Mouse (Mus musculus) liver, embryonic 14.5 days (tissue): ENCODE data around the gene Zer1. TPM values are rescaled to one million over a fixed set of nuclear protein-coding genes. Genes with fewer than 3 reads are reported as not detected.
"Not testable (repeated sequence)": the region's sequence is repeated elsewhere in the genome, so short reads cannot be mapped to it uniquely, and the experiment has no call there.

Source experiments
- ATAC-seq: fragments of 200-750 bp; cut with Nextera tagmentation; 2 replicates; pipeline ENCODE4 v1.8.0; 2017; ENCODE audit warnings: moderate number of reproducible peaks, mild to moderate bottlenecking, moderate library complexity; ENCODE audit not compliant: insufficient read depth
- DNase-seq, 3 experiments: peaks; one replicate each; pipeline ENCODE4 v3.0.0-alpha.2; 2012 to 2013; ENCODE audit warnings: low read depth in 3 of 3, low spot score in 3 of 3
- H3K27ac ChIP-seq: fragments of 300-500 bp; sonication (generic); 2 replicates; pipeline ENCODE4 v1.5.1; 2014; ENCODE audit warnings: moderate library complexity, mild to moderate bottlenecking, control low read depth, inconsistent platforms
- H3K27me3 ChIP-seq: fragments of 300-500 bp; sonication (generic); 2 replicates; pipeline ENCODE4 v1.6.1; 2014; ENCODE audit warnings: mild to moderate bottlenecking, low read length, moderate library complexity; ENCODE audit not compliant: control insufficient read depth, insufficient read depth
- H3K36me3 ChIP-seq: fragments of 300-500 bp; sonication (generic); replicated peaks from 2 replicates; pipeline ENCODE4 v1.6.1; 2014; ENCODE audit warnings: low read depth; ENCODE audit not compliant: control insufficient read depth, insufficient read depth
- H3K4me1 ChIP-seq, 2 experiments: fragments of 200-500 bp in 1 of 2; fragments of 300-500 bp in 1 of 2; sonication (generic) in 1 of 2; replicated peaks; 2 replicates each; pipeline ENCODE4 v1.6.1; 2012 to 2014; ENCODE audit warnings: antibody characterized with exemption in 1 of 2, inconsistent platforms in 1 of 2, low read length in 1 of 2; ENCODE audit not compliant: control insufficient read depth in 2 of 2, insufficient read depth in 2 of 2
- H3K4me2 ChIP-seq: fragments of 300-500 bp; sonication (generic); 2 replicates; pipeline ENCODE4 v1.6.1; 2014; ENCODE audit warnings: low read depth, mild to moderate bottlenecking, control low read depth, moderate library complexity
- H3K4me3 ChIP-seq, 2 experiments: fragments of 200-500 bp in 1 of 2; fragments of 300-500 bp in 1 of 2; sonication (generic) in 1 of 2; 2 replicates each; pipeline ENCODE4 v1.5.1; 2012 to 2014; ENCODE audit warnings: low read depth in 2 of 2, low read length in 2 of 2, mild to moderate bottlenecking in 2 of 2, control low read depth in 1 of 2, inconsistent platforms in 1 of 2, moderate library complexity in 1 of 2; ENCODE audit not compliant: insufficient read depth in 1 of 2
- H3K9ac ChIP-seq: fragments of 300-500 bp; sonication (generic); replicated peaks from 2 replicates; pipeline ENCODE4 v1.6.1; 2014; ENCODE audit warnings: mild to moderate bottlenecking, control low read depth, moderate library complexity
- H3K9me3 ChIP-seq: fragments of 300-500 bp; sonication (generic); 2 replicates; pipeline ENCODE4 v1.6.1; 2016; ENCODE audit warnings: low read length, mixed read lengths; ENCODE audit not compliant: control insufficient read depth
- CTCF ChIP-seq: IDR thresholded peaks from 2 replicates; pipeline ENCODE4 v1.5.1; 2016; ENCODE audit warnings: antibody characterized with exemption, low read depth, control low read depth
- EP300 ChIP-seq: IDR thresholded peaks from 2 replicates; pipeline ENCODE4 v1.6.1; 2016; ENCODE audit warnings: antibody characterized with exemption, low read depth
- WGBS: fragments of 180-500 bp; shearing (Covaris S2); extraction: QIAGEN DNeasy Blood & Tissue Kit; methylation state at CpG from one replicate; pipeline ENCODE4 v1.1.7; 2014; ENCODE audit not compliant: insufficient replicate concordance; 5-methylcytosine and 5-hydroxymethylcytosine counted together
- polyA plus RNA-seq, 2 experiments: library from polyadenylated mRNA; depleted of rRNA in 1 of 2; stranded (reverse) in 1 of 2; unstranded in 1 of 2; fragments of >200 nt; fragmentation: Nextera tagmentation in 1 of 2; extraction: Ambion mirVana in 1 of 2; gene quantifications; 2 replicates each; pipeline versions ENCODE4 v1.2.1 to v1.2.3; 2012 to 2014

The Zer1 gene
- polyA plus RNA-seq, 2 experiments = 1.9 to 8.1 TPM

GRCm38 (mm10) chr2:30057223-30057904 is 67.0 kb downstream of the Zer1 start, which contains the start of gene Set:
Gene Set (plus strand): TSS chr2:30057378.
- H3K27ac ChIP-seq = no peak within 1 kb of the TSS
- H3K4me3 ChIP-seq = no peak within 1 kb of the TSS
- ATAC-seq (peak; percentile 65; the same call in 1 of the 2 replicates), DNase-seq (no peak)
- H3K9ac ChIP-seq = no peak within 1 kb of the TSS
- H3K9me3 ChIP-seq = no peaks in the 10 kb centered on the region
- no peak within 1 kb of the TSS for H3K4me2 ChIP-seq
- TF ChIP-seq EP300 (no peak), CTCF (no peak)
- H3K27me3 ChIP-seq = no peaks in the 10 kb centered on the region; the same call in 1 of the 2 replicates
- H3K4me1 ChIP-seq = peaks cover 0 to 10% of the 10 kb centered on the region in 2 experiments; a peak in 3 of 4 replicates
- no peaks in the 10 kb centered on the region for H3K36me3 ChIP-seq
- WGBS = 43% methylated on average over 12 of the region's 12 CpGs

- no peak overlapping the region for H3K27ac ChIP-seq
- H3K27me3 ChIP-seq = no peaks in the 10 kb centered on the region; the same call in 1 of the 2 replicates
- no peak for TF ChIP-seq EP300
- TF ChIP-seq CTCF = no peak
- DNase-seq = no peak
- H3K9me3 ChIP-seq = no peaks in the 10 kb centered on the region
- H3K4me2 ChIP-seq = no peak overlapping the region
- H3K9ac ChIP-seq = no peak overlapping the region
- no peak for ATAC-seq
- no peak overlapping the region for H3K4me3 ChIP-seq
- H3K36me3 ChIP-seq = no peaks in the 10 kb centered on the region
- H3K4me1 ChIP-seq = peaks cover 0 to 10% of the 10 kb centered on the region in 2 experiments; a peak in 3 of 4 replicates
- whole genome bisulfite sequencing = 69% methylated on average over 3 of the region's 3 CpGs
Observed at GRCm38 (mm10) chr2:30056736-30057135, 67.6 kb downstream of the Zer1 start.

- ATAC-seq, H3K27me3 ChIP-seq, H3K9ac ChIP-seq, H3K27ac ChIP-seq, H3K4me2 ChIP-seq, H3K9me3 ChIP-seq, H3K4me3 ChIP-seq, DNase-seq, H3K36me3 ChIP-seq, H3K4me1 ChIP-seq: not testable (repeated sequence)
- 76% methylated on average over 3 of the region's 3 CpGs for WGBS
Observed at GRCm38 (mm10) chr2:30055310-30055709, 69.1 kb downstream of the Zer1 start.

GRCm38 (mm10) chr2:30051992-30052761 is 72.2 kb downstream of the Zer1 start:
- no peaks in the 10 kb centered on the region; the same call in 1 of the 2 replicates for H3K27me3 ChIP-seq
- H3K9me3 ChIP-seq = no peaks in the 10 kb centered on the region
- H3K27ac ChIP-seq = no peak overlapping the region
- no peak overlapping the region for H3K4me2 ChIP-seq
- no peak for TF ChIP-seq EP300
- TF ChIP-seq CTCF = peak; percentile 58
- no peaks in the 10 kb centered on the region for H3K36me3 ChIP-seq
- 29% methylated on average over 6 of the region's 6 CpGs for WGBS
- no peak overlapping the region for H3K9ac ChIP-seq
- ATAC-seq (no peak), DNase-seq (no peak)
- H3K4me1 ChIP-seq = peaks cover 11 to 18% of the 10 kb centered on the region in 2 experiments
- H3K4me3 ChIP-seq = no peak overlapping the region

GRCm38 (mm10) chr2:30049831-30050230 is 74.6 kb downstream of the Zer1 start:
- H3K9ac ChIP-seq = no peak overlapping the region
- no peaks in the 10 kb centered on the region; the same call in 1 of the 2 replicates for H3K27me3 ChIP-seq
- TF ChIP-seq CTCF = no peak
- TF ChIP-seq EP300 = no peak
- H3K9me3 ChIP-seq = no peaks in the 10 kb centered on the region
- no peak for DNase-seq
- no peak for ATAC-seq
- no peaks in the 10 kb centered on the region for H3K36me3 ChIP-seq
- H3K27ac ChIP-seq = no peak overlapping the region
- WGBS = 11% methylated on average over 3 of the region's 3 CpGs
- H3K4me2 ChIP-seq = peak overlapping the region; percentile 74; the same call in 1 of the 2 replicates
- no peak overlapping the region for H3K4me3 ChIP-seq
- peaks cover 11 to 16% of the 10 kb centered on the region in 2 experiments for H3K4me1 ChIP-seq
